Mouse (Mus musculus) embryonic facial prominence, embryonic 11.5 days (tissue): ENCODE data around the gene Gm13040. TPM values are rescaled to one million over a fixed set of nuclear protein-coding genes. Genes with fewer than 3 reads are reported as not detected.
"Not testable (repeated sequence)": the region's sequence is repeated elsewhere in the genome, so short reads cannot be mapped to it uniquely, and the experiment has no call there.

Source experiments
- ATAC-seq: fragments of 200-750 bp; cut with Nextera tagmentation; replicated peaks from 2 replicates; pipeline ENCODE4 v1.8.0; 2017; ENCODE audit warnings: low read depth; ENCODE audit not compliant: insufficient number of reproducible peaks, low FRiP score, low TSS enrichment
- DNase-seq: peaks from one replicate; pipeline ENCODE4 v3.0.0-alpha.2; 2015; ENCODE audit warnings: low spot score
- H3K27ac ChIP-seq: fragments of 300-500 bp; sonication (generic); replicated peaks from 2 replicates; pipeline ENCODE4 v1.5.1; 2014; ENCODE audit warnings: mild to moderate bottlenecking, low read depth, low read length, control low read depth
- H3K27me3 ChIP-seq: fragments of 300-500 bp; sonication (generic); 2 replicates; pipeline ENCODE4 v1.6.1; 2014; ENCODE audit warnings: mild to moderate bottlenecking, low read length, moderate library complexity, mixed read lengths; ENCODE audit not compliant: control insufficient read depth, insufficient read depth
- H3K36me3 ChIP-seq: fragments of 300-500 bp; sonication (generic); replicated peaks from 2 replicates; pipeline ENCODE4 v1.6.1; 2014; ENCODE audit warnings: low read depth, mild to moderate bottlenecking, low read length, moderate library complexity, mixed read lengths; ENCODE audit not compliant: control insufficient read depth, insufficient read depth
- H3K4me1 ChIP-seq: fragments of 300-500 bp; sonication (generic); 2 replicates; pipeline ENCODE4 v1.6.1; 2014; ENCODE audit warnings: low read length, mixed read lengths; ENCODE audit not compliant: control insufficient read depth, insufficient read depth
- H3K4me2 ChIP-seq: fragments of 300-500 bp; sonication (generic); 2 replicates; pipeline ENCODE4 v1.6.1; 2014; ENCODE audit warnings: low read depth, mild to moderate bottlenecking, control low read depth, low read length, moderate library complexity
- H3K4me3 ChIP-seq: fragments of 300-500 bp; sonication (generic); 2 replicates; pipeline ENCODE4 v1.5.1; 2014; ENCODE audit warnings: low read depth, low read length, control low read depth
- H3K9ac ChIP-seq: fragments of 300-500 bp; sonication (generic); replicated peaks from 2 replicates; pipeline ENCODE4 v1.6.1; 2014; ENCODE audit warnings: mild to moderate bottlenecking, control low read depth, low read length
- H3K9me3 ChIP-seq: fragments of 300-500 bp; sonication (generic); replicated peaks from 2 replicates; pipeline ENCODE4 v1.6.1; 2016; ENCODE audit warnings: mild to moderate bottlenecking, low read length, inconsistent platforms, mixed read lengths; ENCODE audit not compliant: control insufficient read depth
- WGBS: fragments of 180-500 bp; shearing (Covaris S2); extraction: QIAGEN DNeasy Blood & Tissue Kit; methylation state at CpG from one replicate; pipeline ENCODE4 v1.1.7; 2014; 5-methylcytosine and 5-hydroxymethylcytosine counted together
- polyA plus RNA-seq: library from polyadenylated mRNA; unstranded; fragments of >200 nt; fragmentation: Nextera tagmentation; extraction: Ambion mirVana; gene quantifications from 2 replicates; pipeline ENCODE4 v1.2.1, GENCODE M21; 2014

Gm13040 gene
- not detected in 2 replicates for polyA plus RNA-seq

- H3K27me3 ChIP-seq, ATAC-seq, H3K36me3 ChIP-seq, H3K4me2 ChIP-seq, H3K4me3 ChIP-seq, H3K9me3 ChIP-seq, H3K9ac ChIP-seq, DNase-seq, H3K27ac ChIP-seq, H3K4me1 ChIP-seq: not testable (repeated sequence)
- no CpG with 5 or more reads among the region's 3 CpGs for WGBS
These were observed at the start of gene Gm13040 for GRCm38 (mm10) chr4:143535654-143536053. TSS of gene Gm13040 (plus strand) at chr4:143535954.

- WGBS = 88% methylated on average over 3 of the region's 3 CpGs
- Histone ChIP-seq H3K4me3 (no peak within 1 kb of the TSS), H3K9ac (no peak within 1 kb of the TSS), H3K4me1 (no peaks in the 10 kb centered on the region), H3K27ac (no peak within 1 kb of the TSS), H3K4me2 (no peak within 1 kb of the TSS), H3K27me3 (no peaks in the 10 kb centered on the region), H3K36me3 (no peaks in the 10 kb centered on the region), H3K9me3 (no peaks in the 10 kb centered on the region)
- no peak for ATAC-seq
- no peak for DNase-seq
These were observed 24.7 kb upstream of the Gm13040 start, which contains the start of gene Gm13043 for GRCm38 (mm10) chr4:143511043-143511442. TSS of gene Gm13043 (plus strand) at chr4:143511343.

GRCm38 (mm10) chr4:143551400-143551799 is 15.6 kb downstream of the Gm13040 start, which contains the start of the genes BC080695 and Gm13057:
TSS of gene BC080695 (plus strand) at chr4:143551700.
TSS of gene Gm13057 (plus strand) at chr4:143551709.
- H3K9me3 ChIP-seq, H3K36me3 ChIP-seq, DNase-seq, H3K4me2 ChIP-seq, H3K4me3 ChIP-seq, H3K9ac ChIP-seq, H3K27me3 ChIP-seq, ATAC-seq, H3K27ac ChIP-seq, H3K4me1 ChIP-seq: not testable (repeated sequence)
- no CpG with 5 or more reads among the region's 3 CpGs for WGBS

Other genes starting within 250 kb of the Gm13040 start
- gene Pdpn, start 236.4 kb upstream of the Gm13040 start, polyA plus RNA-seq = 44.9 and 46.9 TPM in 2 replicates
- gene Lrrc38, start 186.2 kb upstream of the Gm13040 start, polyA plus RNA-seq = 0.11 and 0.14 TPM in 2 replicates
- gene Pramel1, start 141.5 kb upstream of the Gm13040 start, polyA plus RNA-seq = not detected in 2 replicates
- gene Pramef8, start 123.5 kb upstream of the Gm13040 start, polyA plus RNA-seq = 18.7 and 19.0 TPM in 2 replicates
- gene Oog4, start 85.6 kb upstream of the Gm13040 start, polyA plus RNA-seq = not detected in 2 replicates
- not detected in 2 replicates for gene Gm13043, start 24.6 kb upstream of the Gm13040 start, polyA plus RNA-seq
- gene BC080695, start 15.7 kb downstream of the Gm13040 start, polyA plus RNA-seq = not detected in 2 replicates
- not detected in 2 replicates for gene Gm13057, start 15.8 kb downstream of the Gm13040 start, polyA plus RNA-seq
- gene Gm13083, start 79.0 kb downstream of the Gm13040 start, polyA plus RNA-seq = not detected in 2 replicates
- not detected in 2 replicates for gene Gm13088, start 121.3 kb downstream of the Gm13040 start, polyA plus RNA-seq
- gene Gm13089, start 166.8 kb downstream of the Gm13040 start, polyA plus RNA-seq = not detected in 2 replicates
- not detected in 2 replicates for gene Gm13078, start 183.5 kb downstream of the Gm13040 start, polyA plus RNA-seq